Mouse (Mus musculus) gastrocnemius, postnatal 10 days (tissue): ENCODE measurements around the gene Kcnab2. TPM values are rescaled to one million over a fixed set of nuclear protein-coding genes. Genes with fewer than 3 reads are reported as not detected.

ENCODE experiments used
- DNase-seq: peaks from one replicate; pipeline ENCODE4 v3.0.0; 2021; ENCODE audit warnings: mixed read lengths
- total RNA-seq, 2 experiments: library from RNA; stranded (reverse); gene quantifications; 2 replicates each; pipeline ENCODE4 v1.2.3; 2021

Gene Kcnab2
- total RNA-seq, 2 experiments from 2014 or later, result 3.2 to 5.4 TPM

GRCm38 (mm10) chr4:152451371-152451770, 26.3 kb downstream of the Kcnab2 start:
- no peak for DNase-seq

GRCm38 (mm10) chr4:152448666-152449018, 29.0 kb downstream of the Kcnab2 start:
- DNase-seq, result no peak

GRCm38 (mm10) chr4:152447731-152448665, 29.7 kb downstream of the Kcnab2 start:
- no peak for DNase-seq

- DNase-seq, result no peak
These were observed 31.5 kb downstream of the Kcnab2 start for GRCm38 (mm10) chr4:152446178-152446577.

- DNase-seq, result no peak
These were observed 36.1 kb downstream of the Kcnab2 start for GRCm38 (mm10) chr4:152441536-152441935.

GRCm38 (mm10) chr4:152440882-152441281, 36.8 kb downstream of the Kcnab2 start:
- no peak for DNase-seq

- peak; percentile 89 for DNase-seq
These were observed 42.4 kb downstream of the Kcnab2 start for GRCm38 (mm10) chr4:152435255-152435654.

- DNase-seq, result peak; percentile 95
These were observed 42.8 kb downstream of the Kcnab2 start for GRCm38 (mm10) chr4:152434836-152435235.

- peak; percentile 47 for DNase-seq
These were observed 45.4 kb downstream of the Kcnab2 start for GRCm38 (mm10) chr4:152432308-152432707.

- DNase-seq, result no peak
These were observed 49.4 kb downstream of the Kcnab2 start for GRCm38 (mm10) chr4:152428259-152428658.

GRCm38 (mm10) chr4:152424922-152425321, 52.7 kb downstream of the Kcnab2 start:
- no peak for DNase-seq

GRCm38 (mm10) chr4:152424341-152424740, 53.3 kb downstream of the Kcnab2 start:
- DNase-seq, result peak; percentile 60

GRCm38 (mm10) chr4:152423576-152423975, 54.1 kb downstream of the Kcnab2 start:
- no peak for DNase-seq

- DNase-seq, result no peak
These were observed 59.2 kb downstream of the Kcnab2 start for GRCm38 (mm10) chr4:152418229-152419060.

GRCm38 (mm10) chr4:152412524-152413080, 65.1 kb downstream of the Kcnab2 start:
- no peak for DNase-seq

- DNase-seq, result no peak
These were observed 66.7 kb downstream of the Kcnab2 start for GRCm38 (mm10) chr4:152410961-152411360.

- no peak for DNase-seq
These were observed 71.1 kb downstream of the Kcnab2 start for GRCm38 (mm10) chr4:152406531-152406930.

- DNase-seq, result no peak
These were observed 71.9 kb downstream of the Kcnab2 start for GRCm38 (mm10) chr4:152405671-152406201.

GRCm38 (mm10) chr4:152405143-152405542, 72.5 kb downstream of the Kcnab2 start:
- DNase-seq, result no peak

GRCm38 (mm10) chr4:152398926-152399325, 78.7 kb downstream of the Kcnab2 start:
- DNase-seq, result no peak

GRCm38 (mm10) chr4:152392627-152393026, 85.0 kb downstream of the Kcnab2 start:
- no peak for DNase-seq

GRCm38 (mm10) chr4:152392192-152392591, 85.5 kb downstream of the Kcnab2 start:
- DNase-seq, result peak; percentile 30
